Mouse (Mus musculus) myocyte (in vitro differentiated cells): ENCODE results near the gene Slit2. TPM values are rescaled to one million over a fixed set of nuclear protein-coding genes. Genes with fewer than 3 reads are reported as not detected.

Experiments
- H3K27me3 ChIP-seq: one replicate; pipeline ENCODE4 v1.6.1; 2011; ENCODE audit not compliant: control insufficient read depth, insufficient read depth, insufficient read length
- H3K36me3 ChIP-seq: one replicate; pipeline ENCODE4 v1.6.1; 2011; ENCODE audit not compliant: control insufficient read depth, insufficient read depth
- H3K4me2 ChIP-seq: one replicate; pipeline ENCODE4 v1.6.1; 2011; ENCODE audit warnings: low read depth, control low read depth
- H3K4me3 ChIP-seq: one replicate; pipeline ENCODE4 v1.5.1; 2011; ENCODE audit warnings: mild to moderate bottlenecking, control low read depth, moderate library complexity
- H3K79me2 ChIP-seq: one replicate; pipeline ENCODE4 v1.6.1; 2011; ENCODE audit not compliant: control insufficient read depth, insufficient read depth
- H3ac ChIP-seq: one replicate; pipeline ENCODE4 v1.6.1; 2011; ENCODE audit not compliant: control insufficient read depth, insufficient read length
- CEBPB ChIP-seq: IDR thresholded peaks from 2 replicates; pipeline ENCODE4 v1.6.1; 2011; ENCODE audit warnings: mild to moderate bottlenecking, moderate library complexity; ENCODE audit not compliant: poor library complexity, insufficient read depth, severe bottlenecking
- E2F4 ChIP-seq: IDR thresholded peaks from one replicate; pipeline ENCODE4 v1.6.1; 2011; ENCODE audit warnings: mild to moderate bottlenecking, control low read depth, moderate library complexity; ENCODE audit not compliant: insufficient read depth
- MAX ChIP-seq: IDR thresholded peaks from one replicate; pipeline ENCODE4 v1.6.1; 2011; ENCODE audit warnings: low read depth, mild to moderate bottlenecking, control low read depth
- MYOD1 ChIP-seq, 3 experiments: IDR thresholded peaks; one replicate each; pipeline ENCODE4 v1.6.1; 2011; ENCODE audit warnings: control low read depth in 2 of 3, low read depth in 2 of 3, mild to moderate bottlenecking in 2 of 3, moderate library complexity in 1 of 3; ENCODE audit not compliant: insufficient read length in 2 of 3, control insufficient read depth in 1 of 3
- MYOG ChIP-seq, 3 experiments: IDR thresholded peaks; one replicate each; pipeline ENCODE4 v1.6.1; 2011; ENCODE audit warnings: control low read depth in 2 of 3, low read depth in 2 of 3, mild to moderate bottlenecking in 2 of 3; ENCODE audit not compliant: insufficient read length in 2 of 3, control insufficient read depth in 1 of 3, insufficient read depth in 1 of 3
- POLR2A ChIP-seq: IDR thresholded peaks from one replicate; pipeline ENCODE4 v1.6.1; 2011; ENCODE audit warnings: low read depth, mild to moderate bottlenecking, control low read depth, moderate library complexity; ENCODE audit not compliant: insufficient read length
- POLR2AphosphoS2 ChIP-seq: IDR thresholded peaks from one replicate; pipeline ENCODE4 v1.6.1; 2011; ENCODE audit warnings: low read depth, control low read depth; ENCODE audit not compliant: insufficient read length
- REST ChIP-seq: IDR thresholded peaks from one replicate; pipeline ENCODE4 v1.6.1; 2011; ENCODE audit warnings: mild to moderate bottlenecking, control low read depth, moderate library complexity; ENCODE audit not compliant: insufficient read depth, insufficient read length
- SRF ChIP-seq: IDR thresholded peaks from one replicate; pipeline ENCODE4 v1.6.1; 2011; ENCODE audit warnings: low read depth; ENCODE audit not compliant: control insufficient read depth, insufficient read length
- TCF12 ChIP-seq: IDR thresholded peaks from one replicate; pipeline ENCODE4 v1.6.1; 2011; ENCODE audit warnings: mild to moderate bottlenecking, control low read depth; ENCODE audit not compliant: poor library complexity, insufficient read depth, severe bottlenecking
- TCF3 ChIP-seq: IDR thresholded peaks from one replicate; pipeline ENCODE4 v1.6.1; 2011; ENCODE audit warnings: low read depth, control low read depth; ENCODE audit not compliant: insufficient read length
- USF1 ChIP-seq: IDR thresholded peaks from one replicate; pipeline ENCODE4 v1.6.1; 2011; ENCODE audit warnings: low read depth, mild to moderate bottlenecking, control low read depth, moderate library complexity
- polyA plus RNA-seq: library from polyadenylated mRNA; unstranded; fragments of >200 nt; fragmentation: generic; extraction: Trizol; gene quantifications from one replicate; pipeline ENCODE4 v1.2.1, GENCODE M21; 2012; ENCODE audit warnings: missing spikeins

Gene Slit2
- polyA plus RNA-seq, 1 experiment = 4.8 TPM

DNA sequence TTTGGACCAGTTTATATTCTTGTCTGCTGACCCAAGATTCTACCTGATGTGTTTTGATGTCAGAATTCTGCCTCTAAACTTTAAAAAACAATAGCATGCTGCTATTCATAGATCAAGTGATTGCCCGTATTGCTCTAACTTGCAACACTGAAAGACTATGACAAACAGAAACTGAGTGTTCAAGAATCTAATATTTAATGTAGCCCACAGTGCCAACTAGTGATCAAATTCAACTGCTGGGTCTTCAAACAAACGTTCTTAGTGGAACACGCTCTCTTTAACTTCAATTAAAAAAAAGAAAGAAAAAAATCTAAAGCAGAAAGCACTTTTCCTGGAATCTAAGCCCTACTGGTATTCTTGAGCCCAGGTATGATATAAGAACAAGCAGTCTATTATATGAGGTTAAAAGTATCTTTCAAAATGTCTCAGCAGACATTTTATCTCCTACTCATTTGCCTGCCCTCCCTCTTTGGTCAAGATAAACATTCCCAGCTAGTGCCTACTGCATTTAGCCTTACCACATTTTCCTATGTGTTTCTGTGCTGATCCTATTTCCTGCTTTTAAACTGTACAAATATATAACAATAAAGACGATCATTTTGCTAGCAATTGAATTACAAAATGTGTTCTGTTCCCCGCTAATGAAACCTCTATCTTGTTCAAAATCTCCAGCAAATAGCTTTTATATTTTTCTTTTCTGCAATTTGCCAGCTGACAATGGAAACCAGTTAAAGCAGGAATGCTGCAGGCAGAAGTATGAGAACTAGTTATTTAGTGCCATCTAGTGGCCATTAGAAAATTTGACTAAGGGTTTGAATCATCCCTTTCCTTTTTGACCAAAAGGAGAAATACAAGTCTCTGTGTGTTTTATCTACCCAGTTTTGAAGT lies 362.4 kb downstream of the Slit2 start:
- Histone ChIP-seq H3ac (no peak overlapping the region), H3K27me3 (peaks cover 13% of the 10 kb centered on the region), H3K36me3 (no peaks in the 10 kb centered on the region), H3K4me3 (no peak overlapping the region), H3K79me2 (no peaks in the 10 kb centered on the region), H3K4me2 (peak overlapping the region; percentile 57)
- TF ChIP-seq TCF12 (no peak), CEBPB (0 out of 2 replicates have a peak, but pooled peaks have one; percentile 22)

GRCm38 (mm10) chr5:48345983-48346648 lies 363.2 kb downstream of the Slit2 start:
- no peaks in the 10 kb centered on the region for H3K79me2 ChIP-seq
- H3K4me2 ChIP-seq = no peak overlapping the region
- H3K27me3 ChIP-seq = peaks cover 13% of the 10 kb centered on the region
- TF ChIP-seq USF1 (no peak), E2F4 (no peak), POLR2AphosphoS2 (no peak), CEBPB (no peak), MYOD1 (IDR thresholded peaks at IDR 0.05; ENCODE audit: control insufficient read depth in 1 of 3, insufficient read length in 2 of 3, low read depth in 2 of 3) (no peak), TCF3 (no peak), SRF (no peak), MAX (no peak), TCF12 (no peak), MYOG (IDR thresholded peaks at IDR 0.05; ENCODE audit: control insufficient read depth in 1 of 3, insufficient read depth in 1 of 3, insufficient read length in 2 of 3, low read depth in 2 of 3) (no peak), POLR2A (no peak), REST (no peak)
- no peaks in the 10 kb centered on the region for H3K36me3 ChIP-seq
- H3ac ChIP-seq = no peak overlapping the region
- no peak overlapping the region for H3K4me3 ChIP-seq

DNA sequence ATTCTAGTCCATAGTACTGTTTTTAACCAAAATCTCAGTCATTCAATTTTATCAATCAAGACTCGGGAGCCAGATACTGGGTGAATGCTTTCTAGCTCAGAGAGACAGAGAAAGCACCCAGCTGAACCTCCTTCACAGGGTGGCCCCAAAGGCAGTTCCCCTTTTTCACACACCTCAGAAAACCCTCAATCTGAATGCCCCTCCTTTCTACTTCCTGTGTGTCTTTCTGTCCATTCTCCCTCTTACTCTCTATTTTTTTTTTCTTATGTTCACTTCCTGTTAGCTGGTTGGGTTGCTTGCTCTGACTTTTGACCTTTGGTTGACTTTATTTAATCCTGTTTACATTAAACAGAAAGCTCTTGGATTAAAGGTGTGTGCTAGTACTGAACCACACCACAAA lies 366.4 kb downstream of the Slit2 start:
- TF ChIP-seq MYOD1 (IDR thresholded peaks at IDR 0.05; ENCODE audit: control insufficient read depth in 1 of 3, insufficient read length in 2 of 3, low read depth in 2 of 3) = no peak
- no peak for TF ChIP-seq MAX
- TF ChIP-seq SRF = no peak
- no peak for TF ChIP-seq TCF3
- TF ChIP-seq REST = no peak
- no peak for TF ChIP-seq POLR2AphosphoS2
- no peak for TF ChIP-seq MYOG (IDR thresholded peaks at IDR 0.05; ENCODE audit: control insufficient read depth in 1 of 3, insufficient read depth in 1 of 3, insufficient read length in 2 of 3, low read depth in 2 of 3)
- Histone ChIP-seq H3K79me2 (no peaks in the 10 kb centered on the region), H3K4me2 (no peak overlapping the region), H3ac (no peak overlapping the region), H3K27me3 (peaks cover 13% of the 10 kb centered on the region), H3K4me3 (no peak overlapping the region), H3K36me3 (no peaks in the 10 kb centered on the region)
